Mouse (Mus musculus) left cerebral cortex, adult 9 months (tissue): ENCODE data around the gene Flt1.

Experiments
- DNase-seq, 2 experiments: peaks; one replicate each; pipeline ENCODE4 v3.0.0; 2022; ENCODE audit warnings: low spot score in 2 of 2

The Flt1 gene

GRCm38 (mm10) chr5:147724945-147725830 is 623 bp downstream of the Flt1 start:
- no peak for DNase-seq

GRCm38 (mm10) chr5:147724391-147724790 is 1.4 kb downstream of the Flt1 start:
- DNase-seq, result no peak

- DNase-seq, result no peak
Observed at GRCm38 (mm10) chr5:147723811-147724210, 2.0 kb downstream of the Flt1 start.

GRCm38 (mm10) chr5:147721438-147721837 is 4.4 kb downstream of the Flt1 start:
- DNase-seq, result no peak

- DNase-seq, result no peak
Observed at GRCm38 (mm10) chr5:147718335-147718734, 7.5 kb downstream of the Flt1 start.

GRCm38 (mm10) chr5:147716697-147717217 is 9.1 kb downstream of the Flt1 start:
- DNase-seq, result no peak

GRCm38 (mm10) chr5:147716276-147716675 is 9.5 kb downstream of the Flt1 start:
- DNase-seq, result no peak

GRCm38 (mm10) chr5:147715391-147715790 is 10.4 kb downstream of the Flt1 start:
- DNase-seq, result no peak

- DNase-seq, result no peak
Observed at GRCm38 (mm10) chr5:147708500-147708899, 17.3 kb downstream of the Flt1 start.

- peak in 1 of 2 experiments; percentile 25 for DNase-seq
Observed at GRCm38 (mm10) chr5:147707479-147707878, 18.3 kb downstream of the Flt1 start.

- no peak for DNase-seq
Observed at GRCm38 (mm10) chr5:147704890-147705289, 20.9 kb downstream of the Flt1 start.

GRCm38 (mm10) chr5:147702423-147702822 is 23.4 kb downstream of the Flt1 start:
- DNase-seq, result no peak

GRCm38 (mm10) chr5:147701024-147701423 is 24.8 kb downstream of the Flt1 start:
- no peak for DNase-seq

- DNase-seq, result no peak
Observed at GRCm38 (mm10) chr5:147698044-147698443, 27.8 kb downstream of the Flt1 start.

GRCm38 (mm10) chr5:147697165-147697564 is 28.6 kb downstream of the Flt1 start:
- DNase-seq, result no peak

- DNase-seq, result no peak
Observed at GRCm38 (mm10) chr5:147692622-147693021, 33.2 kb downstream of the Flt1 start.

- no peak for DNase-seq
Observed at GRCm38 (mm10) chr5:147683707-147684323, 42.0 kb downstream of the Flt1 start.

GRCm38 (mm10) chr5:147681224-147681623 is 44.6 kb downstream of the Flt1 start:
- DNase-seq, result no peak

GRCm38 (mm10) chr5:147680711-147681110 is 45.1 kb downstream of the Flt1 start:
- no peak for DNase-seq

GRCm38 (mm10) chr5:147679316-147679715 is 46.5 kb downstream of the Flt1 start:
- no peak for DNase-seq

GRCm38 (mm10) chr5:147675791-147676190 is 50.0 kb downstream of the Flt1 start:
- no peak for DNase-seq

GRCm38 (mm10) chr5:147671765-147672424 is 53.9 kb downstream of the Flt1 start:
- peak in 1 of 2 experiments; percentile 38 for DNase-seq
